Mouse (Mus musculus): ENCODE measurements around the gene Arf6. TPM values are rescaled to one million over a fixed set of nuclear protein-coding genes. Genes with fewer than 3 reads are reported as not detected.

The Arf6 gene
- polyA plus RNA-seq, 1 experiment from 2014 or later: 20.7 TPM

DNA sequence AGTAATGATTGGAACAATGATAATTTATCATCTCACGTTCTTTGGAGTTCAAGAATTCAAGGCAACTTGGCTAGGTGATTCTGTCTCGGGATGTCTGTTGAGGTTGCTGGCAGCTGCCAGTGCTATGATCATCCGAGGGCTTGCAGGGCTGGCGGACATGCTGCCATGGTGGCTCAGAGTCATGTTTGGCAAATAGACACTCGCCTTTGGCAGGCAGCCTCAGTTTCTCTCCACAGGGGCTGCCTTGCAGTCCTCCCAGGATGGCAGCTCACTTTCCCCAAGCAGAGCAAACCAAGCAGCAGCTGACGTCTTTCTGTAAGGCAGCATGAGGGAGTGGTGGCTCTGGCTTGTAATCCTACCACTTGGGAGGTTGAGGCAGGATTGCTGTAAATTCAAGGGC, 22.5 kb downstream of the Arf6 start:
- no peaks in the 10 kb centered on the region for H3K4me1 ChIP-seq (ENCODE audit: control insufficient read depth, insufficient read depth, low read length)
- no peak overlapping the region for H3K4me3 ChIP-seq (ENCODE audit: low read depth, low read length)
- H3K36me3 ChIP-seq (ENCODE audit: control insufficient read depth, insufficient read depth, low read length): no peaks in the 10 kb centered on the region
- no peak overlapping the region for H3K27ac ChIP-seq (ENCODE audit: low read length)
- H3K9me3 ChIP-seq (replicated peaks; ENCODE audit: control insufficient read depth, low read length, poor library complexity, severe bottlenecking): no peaks in the 10 kb centered on the region
- no peak overlapping the region for H3K4me2 ChIP-seq (ENCODE audit: low read length)
- 83% methylated on average over 6 of the region's 6 CpGs for WGBS
- no peak overlapping the region for H3K9ac ChIP-seq (ENCODE audit: low read depth, low read length)
- no peak for ATAC-seq
- no peaks in the 10 kb centered on the region for H3K27me3 ChIP-seq (ENCODE audit: control insufficient read depth, insufficient read depth, low read depth, low read length)

DNA sequence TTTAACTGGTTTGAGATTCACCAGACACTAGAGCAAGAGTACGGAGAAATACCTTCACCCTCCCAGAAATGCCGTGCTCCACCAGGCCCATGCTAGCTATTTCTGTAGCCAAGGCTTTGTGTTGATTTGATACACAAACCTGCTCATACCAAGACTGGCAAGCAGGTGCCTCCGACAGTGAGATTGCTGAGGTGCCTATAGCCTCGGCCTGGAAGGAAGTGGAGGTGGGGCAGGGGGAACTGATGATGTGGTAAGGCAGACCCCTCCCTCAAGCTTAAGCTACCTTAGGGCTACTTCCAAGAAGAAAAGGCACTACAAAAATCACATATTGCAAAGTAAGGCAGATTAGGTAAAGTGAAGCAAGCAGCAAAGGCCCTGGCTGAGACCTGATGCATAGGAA, 28.4 kb downstream of the Arf6 start:
- H3K9me3 ChIP-seq (replicated peaks; ENCODE audit: control insufficient read depth, low read length, poor library complexity, severe bottlenecking): no peaks in the 10 kb centered on the region
- H3K9ac ChIP-seq (ENCODE audit: low read depth, low read length): no peak overlapping the region
- H3K36me3 ChIP-seq (ENCODE audit: control insufficient read depth, insufficient read depth, low read length): no peaks in the 10 kb centered on the region
- H3K27me3 ChIP-seq (ENCODE audit: control insufficient read depth, insufficient read depth, low read depth, low read length): no peaks in the 10 kb centered on the region
- no peak for ATAC-seq
- no peaks in the 10 kb centered on the region for H3K4me1 ChIP-seq (ENCODE audit: control insufficient read depth, insufficient read depth, low read length)
- no peak overlapping the region for H3K27ac ChIP-seq (ENCODE audit: low read length)
- 86% methylated on average over 4 of the region's 4 CpGs for WGBS
- no peak overlapping the region for H3K4me2 ChIP-seq (ENCODE audit: low read length)
- no peak overlapping the region for H3K4me3 ChIP-seq (ENCODE audit: low read depth, low read length)

GRCm38 (mm10) chr12:69400871-69401286, 28.9 kb downstream of the Arf6 start:
- H3K4me3 ChIP-seq (ENCODE audit: low read depth, low read length): no peak overlapping the region
- no peak overlapping the region for H3K9ac ChIP-seq (ENCODE audit: low read depth, low read length)
- no peak overlapping the region for H3K4me2 ChIP-seq (ENCODE audit: low read length)
- WGBS: 52% methylated on average over 2 of the region's 2 CpGs
- H3K4me1 ChIP-seq (ENCODE audit: control insufficient read depth, insufficient read depth, low read length): no peaks in the 10 kb centered on the region
- no peaks in the 10 kb centered on the region for H3K9me3 ChIP-seq (replicated peaks; ENCODE audit: control insufficient read depth, low read length, poor library complexity, severe bottlenecking)
- H3K27ac ChIP-seq (ENCODE audit: low read length): no peak overlapping the region
- no peaks in the 10 kb centered on the region for H3K36me3 ChIP-seq (ENCODE audit: control insufficient read depth, insufficient read depth, low read length)
- no peak for ATAC-seq
- no peaks in the 10 kb centered on the region for H3K27me3 ChIP-seq (ENCODE audit: control insufficient read depth, insufficient read depth, low read depth, low read length)

- ATAC-seq: no peak
- WGBS: 69% methylated on average over 9 of the region's 9 CpGs
Observed at GRCm38 (mm10) chr12:69402100-69402499, 30.1 kb downstream of the Arf6 start.

GRCm38 (mm10) chr12:69402594-69403167, 30.7 kb downstream of the Arf6 start:
- ATAC-seq: no peak
- no peaks in the 10 kb centered on the region for H3K4me1 ChIP-seq (ENCODE audit: control insufficient read depth, insufficient read depth, low read length)
- H3K9ac ChIP-seq (ENCODE audit: low read depth, low read length): no peak overlapping the region
- H3K9me3 ChIP-seq (replicated peaks; ENCODE audit: control insufficient read depth, low read length, poor library complexity, severe bottlenecking): no peaks in the 10 kb centered on the region
- 92% methylated on average over 13 of the region's 13 CpGs for WGBS
- H3K4me2 ChIP-seq (ENCODE audit: low read length): no peak overlapping the region
- no peaks in the 10 kb centered on the region for H3K36me3 ChIP-seq (ENCODE audit: control insufficient read depth, insufficient read depth, low read length)
- no peaks in the 10 kb centered on the region for H3K27me3 ChIP-seq (ENCODE audit: control insufficient read depth, insufficient read depth, low read depth, low read length)
- no peak overlapping the region for H3K4me3 ChIP-seq (ENCODE audit: low read depth, low read length)
- H3K27ac ChIP-seq (ENCODE audit: low read length): no peak overlapping the region

More at GRCm38 (mm10) chr12:69402100-69402499, 30.1 kb downstream of the Arf6 start:
- H3K4me3 ChIP-seq (ENCODE audit: low read depth, low read length): no peak overlapping the region
- H3K36me3 ChIP-seq (ENCODE audit: control insufficient read depth, insufficient read depth, low read length): no peaks in the 10 kb centered on the region
- H3K27ac ChIP-seq (ENCODE audit: low read length): no peak overlapping the region
- H3K27me3 ChIP-seq (ENCODE audit: control insufficient read depth, insufficient read depth, low read depth, low read length): no peaks in the 10 kb centered on the region
- H3K9me3 ChIP-seq (replicated peaks; ENCODE audit: control insufficient read depth, low read length, poor library complexity, severe bottlenecking): no peaks in the 10 kb centered on the region
- H3K9ac ChIP-seq (ENCODE audit: low read depth, low read length): no peak overlapping the region
- no peak overlapping the region for H3K4me2 ChIP-seq (ENCODE audit: low read length)
- no peaks in the 10 kb centered on the region for H3K4me1 ChIP-seq (ENCODE audit: control insufficient read depth, insufficient read depth, low read length)

- H3K4me2 ChIP-seq (ENCODE audit: low read length): no peak overlapping the region
- no peak overlapping the region for H3K4me3 ChIP-seq (ENCODE audit: low read depth, low read length)
- no peak overlapping the region for H3K9ac ChIP-seq (ENCODE audit: low read depth, low read length)
- H3K27ac ChIP-seq (ENCODE audit: low read length): no peak overlapping the region
- no peak for ATAC-seq
- WGBS: 59% methylated on average over 5 of the region's 5 CpGs
- no peaks in the 10 kb centered on the region for H3K9me3 ChIP-seq (replicated peaks; ENCODE audit: control insufficient read depth, low read length, poor library complexity, severe bottlenecking)
- no peaks in the 10 kb centered on the region for H3K4me1 ChIP-seq (ENCODE audit: control insufficient read depth, insufficient read depth, low read length)
- no peaks in the 10 kb centered on the region for H3K36me3 ChIP-seq (ENCODE audit: control insufficient read depth, insufficient read depth, low read length)
- no peaks in the 10 kb centered on the region for H3K27me3 ChIP-seq (ENCODE audit: control insufficient read depth, insufficient read depth, low read depth, low read length)
Observed at GRCm38 (mm10) chr12:69410767-69411166, 38.8 kb downstream of the Arf6 start.

DNA sequence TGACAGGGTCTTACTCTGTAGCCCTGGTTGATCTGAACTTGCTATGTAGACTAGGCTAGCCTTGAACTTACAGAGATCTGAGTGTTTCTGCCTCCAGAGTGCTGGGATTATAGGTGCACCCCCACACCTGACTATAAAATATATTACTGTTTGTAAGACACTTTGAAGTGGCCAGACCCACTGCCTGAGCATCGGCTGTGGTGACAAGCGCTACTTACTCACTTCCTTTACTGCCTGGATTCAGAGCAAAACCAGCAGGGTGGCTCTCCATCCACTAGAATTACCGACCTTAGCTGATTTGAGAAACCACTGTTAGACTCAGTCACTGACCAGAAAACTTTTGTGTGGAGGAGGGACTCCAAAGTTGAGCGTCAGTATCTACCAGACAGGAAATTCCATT, 40.0 kb downstream of the Arf6 start:
- H3K9ac ChIP-seq (ENCODE audit: low read depth, low read length): no peak overlapping the region
- no peaks in the 10 kb centered on the region for H3K27me3 ChIP-seq (ENCODE audit: control insufficient read depth, insufficient read depth, low read depth, low read length)
- H3K4me1 ChIP-seq (ENCODE audit: control insufficient read depth, insufficient read depth, low read length): no peaks in the 10 kb centered on the region
- WGBS: 77% methylated on average over 4 of the region's 4 CpGs
- no peaks in the 10 kb centered on the region for H3K36me3 ChIP-seq (ENCODE audit: control insufficient read depth, insufficient read depth, low read length)
- no peaks in the 10 kb centered on the region for H3K9me3 ChIP-seq (replicated peaks; ENCODE audit: control insufficient read depth, low read length, poor library complexity, severe bottlenecking)
- H3K4me2 ChIP-seq (ENCODE audit: low read length): no peak overlapping the region
- no peak overlapping the region for H3K4me3 ChIP-seq (ENCODE audit: low read depth, low read length)
- no peak for ATAC-seq
- no peak overlapping the region for H3K27ac ChIP-seq (ENCODE audit: low read length)

GRCm38 (mm10) chr12:69413303-69413702, 41.4 kb downstream of the Arf6 start:
- H3K36me3 ChIP-seq (ENCODE audit: control insufficient read depth, insufficient read depth, low read length): no peaks in the 10 kb centered on the region
- no peaks in the 10 kb centered on the region for H3K4me1 ChIP-seq (ENCODE audit: control insufficient read depth, insufficient read depth, low read length)
- WGBS: 86% methylated on average over 3 of the region's 3 CpGs
- no peaks in the 10 kb centered on the region for H3K27me3 ChIP-seq (ENCODE audit: control insufficient read depth, insufficient read depth, low read depth, low read length)
- H3K27ac ChIP-seq (ENCODE audit: low read length): no peak overlapping the region
- H3K4me2 ChIP-seq (ENCODE audit: low read length): no peak overlapping the region
- H3K4me3 ChIP-seq (ENCODE audit: low read depth, low read length): no peak overlapping the region
- no peaks in the 10 kb centered on the region for H3K9me3 ChIP-seq (replicated peaks; ENCODE audit: control insufficient read depth, low read length, poor library complexity, severe bottlenecking)
- no peak for ATAC-seq
- no peak overlapping the region for H3K9ac ChIP-seq (ENCODE audit: low read depth, low read length)

DNA sequence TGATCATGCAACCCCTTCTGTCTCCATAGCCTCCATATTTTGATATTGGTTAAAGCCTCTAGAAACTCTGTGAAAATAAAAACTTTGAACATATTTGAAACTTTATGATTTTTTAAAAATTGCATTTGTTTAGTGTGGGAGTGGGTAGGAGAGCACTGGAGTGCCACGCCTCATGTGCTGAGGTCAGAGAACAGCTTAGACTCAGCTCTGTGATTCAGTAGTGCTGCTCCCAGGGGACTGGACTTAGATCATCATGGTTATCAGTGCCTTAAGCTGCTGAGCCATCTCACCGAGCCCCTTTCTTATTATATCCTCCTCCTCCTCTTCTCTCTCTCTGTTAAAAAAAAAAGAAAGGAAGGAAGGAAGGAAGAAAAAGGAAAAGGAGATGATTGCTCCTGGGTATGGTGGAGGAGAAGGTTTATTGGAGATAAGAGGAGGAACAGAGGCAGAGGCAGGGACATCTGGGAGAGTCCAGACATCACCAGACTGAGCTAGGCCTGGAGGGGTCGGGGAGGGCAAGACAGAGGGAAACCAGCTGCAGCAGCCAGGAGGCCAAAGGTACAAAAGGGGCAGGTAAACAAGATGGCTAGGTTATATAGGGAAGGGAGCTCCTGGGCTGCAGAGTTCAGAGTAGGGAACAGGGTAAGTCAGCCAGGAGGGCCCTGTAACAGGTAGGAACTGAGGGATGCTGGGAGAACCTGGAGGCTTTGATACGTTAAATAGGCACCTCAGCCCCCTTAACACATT, 43.0 kb downstream of the Arf6 start:
- H3K36me3 ChIP-seq (ENCODE audit: control insufficient read depth, insufficient read depth, low read length): no peaks in the 10 kb centered on the region
- ATAC-seq: no peak
- H3K27ac ChIP-seq (ENCODE audit: low read length): no peak overlapping the region
- no peak overlapping the region for H3K9ac ChIP-seq (ENCODE audit: low read depth, low read length)
- H3K9me3 ChIP-seq (replicated peaks; ENCODE audit: control insufficient read depth, low read length, poor library complexity, severe bottlenecking): no peaks in the 10 kb centered on the region
- no peaks in the 10 kb centered on the region for H3K4me1 ChIP-seq (ENCODE audit: control insufficient read depth, insufficient read depth, low read length)
- H3K27me3 ChIP-seq (ENCODE audit: control insufficient read depth, insufficient read depth, low read depth, low read length): no peaks in the 10 kb centered on the region
- H3K4me2 ChIP-seq (ENCODE audit: low read length): no peak overlapping the region
- H3K4me3 ChIP-seq (ENCODE audit: low read depth, low read length): no peak overlapping the region
- 82% methylated on average over 4 of the region's 4 CpGs for WGBS
